Mouse (Mus musculus) ovary, adult 2 months (tissue): ENCODE data around the gene 2010315B03Rik. TPM values are rescaled to one million over a fixed set of nuclear protein-coding genes. Genes with fewer than 3 reads are reported as not detected.

Source experiments
- polyA plus RNA-seq: library from polyadenylated mRNA; depleted of rRNA; stranded (reverse); fragments of >200 nt; gene quantifications from 2 replicates; pipeline ENCODE4 v1.2.3, GENCODE M21; 2012; rRNA removed

Gene 2010315B03Rik
- 1.3 TPM in 2 replicates for polyA plus RNA-seq

DNA sequence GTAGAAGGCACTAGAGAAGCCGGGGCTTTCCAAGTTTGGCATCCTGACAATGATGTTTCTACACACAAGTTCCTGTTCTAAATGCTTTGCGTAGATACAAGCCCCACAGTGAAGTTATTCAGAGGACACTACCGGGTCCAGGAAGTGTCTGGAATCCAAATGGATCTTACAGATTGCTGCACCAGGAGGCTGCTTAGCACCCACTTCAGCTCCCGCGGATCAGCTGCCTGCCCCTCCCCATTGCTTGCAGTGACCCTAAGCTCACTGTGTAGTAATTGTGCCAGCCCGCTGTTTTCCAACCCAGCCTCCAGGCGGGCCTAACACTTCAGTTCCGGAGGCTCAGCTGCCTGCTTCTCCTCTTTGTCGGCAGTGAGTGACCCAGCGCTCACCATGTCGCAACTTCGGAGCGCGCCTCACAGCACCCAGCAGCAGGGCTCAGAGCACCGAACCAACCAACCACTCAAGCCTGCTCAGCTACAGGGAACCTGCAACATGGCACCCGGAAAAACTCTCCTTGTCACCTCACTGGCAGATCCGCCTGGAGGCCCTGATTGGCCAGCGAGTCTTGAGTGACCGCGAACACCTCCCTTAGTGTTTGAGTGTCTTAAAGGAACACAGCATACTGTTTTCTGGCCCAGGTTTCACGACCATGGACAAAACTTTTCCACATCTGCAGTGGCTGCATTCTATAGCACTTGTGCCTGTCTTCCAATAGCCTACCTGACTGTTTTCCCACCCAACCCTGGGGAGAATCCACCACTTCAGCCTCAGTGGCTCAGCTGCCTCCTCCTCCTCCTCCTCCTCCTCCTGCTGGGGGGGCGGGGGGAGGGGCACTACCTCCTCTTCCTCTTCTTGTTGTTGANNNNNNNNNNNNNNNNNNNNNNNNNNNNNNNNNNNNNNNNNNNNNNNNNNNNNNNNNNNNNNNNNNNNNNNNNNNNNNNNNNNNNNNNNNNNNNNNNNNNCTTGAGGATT is at the start of gene 2010315B03Rik:
Gene 2010315B03Rik, minus strand, starts transcription at position 526 of the 972 bp plus-strand sequence.

Other genes with a start within 250 kb of the 2010315B03Rik start
- 1.5 and 1.6 TPM in 2 replicates for gene Ccr2, start 210.7 kb downstream of the 2010315B03Rik start, polyA plus RNA-seq
- gene Ccr5, start 191.2 kb downstream of the 2010315B03Rik start, polyA plus RNA-seq = 0.37 and 0.48 TPM in 2 replicates
- gene Ppp2r3d, start 164.2 kb upstream of the 2010315B03Rik start, polyA plus RNA-seq = 436 and 496 TPM in 2 replicates
- not detected in 2 replicates for gene Gm21836, start 181.1 kb upstream of the 2010315B03Rik start, polyA plus RNA-seq